Mouse (Mus musculus) liver, adult 2 months (tissue): Measurements from ENCODE around the gene Insr. TPM values are rescaled to one million over a fixed set of nuclear protein-coding genes. Genes with fewer than 3 reads are reported as not detected.
A peak's percentile ranks its signal among the peaks of the same experiment; 100 is the strongest.

Experiments
- DNase-seq: peaks from one replicate; pipeline ENCODE4 v3.0.0-alpha.2; 2011; ENCODE audit warnings: low read depth, low spot score; ENCODE audit errors: extremely low read depth
- H3K27ac ChIP-seq: fragments of 200-500 bp; replicated peaks from 2 replicates; pipeline ENCODE4 v1.5.1; 2012; ENCODE audit warnings: low read depth, mild to moderate bottlenecking, control low read depth, inconsistent platforms, low read length; ENCODE audit not compliant: insufficient read depth
- H3K27me3 ChIP-seq: fragments of 200-500 bp; 2 replicates; pipeline ENCODE4 v1.6.1; 2012; ENCODE audit warnings: mild to moderate bottlenecking, moderate library complexity, low read length, inconsistent platforms; ENCODE audit not compliant: control insufficient read depth, insufficient read depth
- H3K36me3 ChIP-seq: fragments of 200-500 bp; 2 replicates; pipeline ENCODE4 v1.6.1; 2012; ENCODE audit warnings: low read length, inconsistent platforms; ENCODE audit not compliant: control insufficient read depth, insufficient read depth
- H3K4me1 ChIP-seq: fragments of 200-500 bp; 2 replicates; pipeline ENCODE4 v1.6.1; 2011; ENCODE audit warnings: low read length; ENCODE audit not compliant: control insufficient read depth, insufficient read depth
- H3K4me3 ChIP-seq: fragments of 200-500 bp; 2 replicates; pipeline ENCODE4 v1.5.1; 2011; ENCODE audit warnings: low read depth, mild to moderate bottlenecking, control low read depth, low read length, moderate library complexity; ENCODE audit not compliant: insufficient read depth
- H3K79me2 ChIP-seq: fragments of 200-500 bp; 2 replicates; pipeline ENCODE4 v1.6.1; 2012; ENCODE audit warnings: inconsistent platforms, mild to moderate bottlenecking, low read length, moderate library complexity; ENCODE audit not compliant: control insufficient read depth, insufficient read depth
- H3K9ac ChIP-seq: fragments of 200-500 bp; 2 replicates; pipeline ENCODE4 v1.6.1; 2012; ENCODE audit warnings: low read depth, mild to moderate bottlenecking, control low read depth, inconsistent platforms, low read length
- CTCF ChIP-seq: fragments of 200-500 bp; IDR thresholded peaks from 2 replicates; pipeline ENCODE4 v1.5.1; 2011; ENCODE audit warnings: low read depth, low read length, control low read depth
- POLR2A ChIP-seq: fragments of 200-500 bp; IDR thresholded peaks from 2 replicates; pipeline ENCODE4 v1.6.1; 2011; ENCODE audit warnings: low read length, control low read depth; ENCODE audit not compliant: insufficient read depth; ENCODE audit errors: extremely low read depth
- WGBS: fragments of 180-500 bp; shearing (Covaris S2); methylation state at CpG from one replicate; pipeline ENCODE4 v1.1.7; 2018; 5-methylcytosine and 5-hydroxymethylcytosine counted together
- polyA plus RNA-seq: library from polyadenylated mRNA; depleted of rRNA; stranded (reverse); fragments of >200 nt; gene quantifications from 2 replicates; pipeline ENCODE4 v1.2.3, GENCODE M21; 2012
- total RNA-seq: library from RNA; depleted of rRNA; stranded (reverse); fragments of >200 nt; gene quantifications from 2 replicates; pipeline ENCODE4 v1.2.3, GENCODE M21; 2014

Gene Insr
- total and polyA plus RNA-seq, 2 experiments = 28.5 to 70.0 TPM

GRCm38 (mm10) chr8:3279721-3280077 is 282 bp upstream of the Insr start:
- peaks cover 45% of the 10 kb centered on the region for H3K79me2 ChIP-seq
- H3K27me3 ChIP-seq = no peaks in the 10 kb centered on the region
- peak overlapping the region; percentile 98 for H3K9ac ChIP-seq
- peaks cover 27% of the 10 kb centered on the region for H3K4me1 ChIP-seq
- H3K4me3 ChIP-seq = peak overlapping the region; percentile 96
- no peaks in the 10 kb centered on the region for H3K36me3 ChIP-seq
- DNase-seq = no peak
- peak overlapping the region; percentile 30 for H3K27ac ChIP-seq
- TF ChIP-seq POLR2A = no peak
- no peak for TF ChIP-seq CTCF
- 2% methylated on average over 18 of the region's 18 CpGs for WGBS

DNA sequence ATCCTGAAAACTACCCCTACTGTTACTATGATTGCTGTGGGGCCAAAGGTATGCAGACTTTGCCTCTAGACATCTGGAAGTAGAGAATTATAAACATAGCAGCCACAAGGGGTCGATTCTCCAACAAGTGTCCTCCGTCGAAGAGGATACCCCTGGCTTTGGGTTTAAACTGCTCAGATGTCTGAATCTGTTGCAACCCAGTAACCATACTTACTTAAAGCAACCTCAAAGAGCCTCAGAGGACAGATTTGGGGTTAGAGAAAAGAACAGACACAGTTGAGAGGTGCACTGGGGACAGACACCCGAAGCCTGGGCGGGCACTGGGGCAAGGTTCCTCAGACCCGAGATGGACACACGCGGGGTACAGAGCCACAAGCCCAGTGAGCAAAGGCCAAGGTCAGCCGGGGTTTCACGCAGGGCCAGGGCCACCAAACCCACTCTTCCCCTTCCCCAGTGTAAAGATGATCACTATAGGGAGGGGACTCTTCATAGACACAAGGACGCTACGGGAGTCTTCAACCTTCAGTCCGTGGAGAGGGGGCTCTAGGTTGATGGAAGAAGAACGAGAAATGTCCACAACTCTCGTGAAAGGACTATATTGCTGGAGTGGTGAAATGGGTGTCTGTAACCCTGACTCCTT is 1.1 kb downstream of the Insr start:
- TF ChIP-seq CTCF (no peak), POLR2A (no peak)
- Histone ChIP-seq H3K4me1 (peaks cover 29% of the 10 kb centered on the region), H3K4me3 (peak overlapping the region; percentile 96), H3K27me3 (no peaks in the 10 kb centered on the region), H3K27ac (peak overlapping the region; percentile 95), H3K9ac (peak overlapping the region; percentile 98), H3K79me2 (peaks cover 55% of the 10 kb centered on the region), H3K36me3 (peaks cover 2% of the 10 kb centered on the region; the same call in 1 of the 2 replicates)
- DNase-seq = peak; percentile 69
- 6% methylated on average over 15 of the region's 15 CpGs for WGBS

DNA sequence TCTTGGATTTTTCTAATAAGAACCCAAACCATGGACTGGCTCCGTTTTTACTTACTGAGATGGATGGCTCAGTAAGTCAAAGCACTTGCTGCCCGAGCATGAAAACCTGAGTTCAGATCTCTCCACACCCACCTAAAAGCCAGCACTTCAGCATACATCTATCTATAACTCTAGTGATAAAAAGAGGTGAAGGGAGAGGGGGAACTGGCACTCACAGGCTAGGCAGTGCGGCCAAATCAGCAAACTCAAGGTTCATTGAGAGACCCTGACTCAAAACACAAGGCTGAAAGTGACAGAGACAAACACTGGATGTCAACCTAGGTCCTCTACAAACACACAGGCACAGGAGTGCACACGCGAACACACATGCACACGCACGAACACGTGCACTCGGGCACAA is 2.2 kb downstream of the Insr start:
- no peaks in the 10 kb centered on the region for H3K27me3 ChIP-seq
- H3K4me1 ChIP-seq = peaks cover 29% of the 10 kb centered on the region
- no peak for TF ChIP-seq POLR2A
- TF ChIP-seq CTCF = no peak
- DNase-seq = no peak
- peak overlapping the region; percentile 2; the same call in 1 of the 2 replicates for H3K9ac ChIP-seq
- H3K36me3 ChIP-seq = peaks cover 2% of the 10 kb centered on the region; the same call in 1 of the 2 replicates
- H3K27ac ChIP-seq = peak overlapping the region; percentile 3; the same call in 1 of the 2 replicates
- H3K4me3 ChIP-seq = 0 out of 2 replicates have a peak overlapping the region, but pooled peaks have one; percentile 96
- WGBS = 60% methylated on average over 9 of the region's 9 CpGs
- peaks cover 55% of the 10 kb centered on the region for H3K79me2 ChIP-seq

DNA sequence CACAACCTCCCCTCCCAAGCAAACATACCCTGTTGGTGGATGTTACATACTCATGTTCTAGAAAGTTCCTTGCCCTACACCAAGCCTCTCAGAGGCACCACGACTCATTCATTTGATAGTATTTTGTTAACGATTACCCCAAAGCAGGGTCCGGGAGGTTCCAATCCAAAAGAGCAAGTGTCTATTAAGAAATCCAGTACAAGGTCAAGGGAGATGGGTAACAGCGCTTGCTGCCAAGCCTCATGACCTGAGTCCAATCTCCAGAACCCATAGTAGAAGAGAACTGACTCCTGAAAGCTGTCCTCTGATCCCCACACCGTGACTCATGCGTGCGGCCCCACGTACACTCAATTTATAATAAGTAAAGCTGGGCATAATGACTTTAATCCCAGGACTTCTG is 3.4 kb downstream of the Insr start:
- H3K79me2 ChIP-seq = peaks cover 59% of the 10 kb centered on the region
- H3K36me3 ChIP-seq = peaks cover 2% of the 10 kb centered on the region; the same call in 1 of the 2 replicates
- H3K27me3 ChIP-seq = no peaks in the 10 kb centered on the region
- peaks cover 32% of the 10 kb centered on the region for H3K4me1 ChIP-seq
- peak overlapping the region; percentile 24 for H3K27ac ChIP-seq
- no peak for TF ChIP-seq POLR2A
- TF ChIP-seq CTCF = no peak
- no peak overlapping the region for H3K4me3 ChIP-seq
- no peak overlapping the region for H3K9ac ChIP-seq
- 22% methylated on average over 8 of the region's 8 CpGs for WGBS
- DNase-seq = peak; percentile 75

DNA sequence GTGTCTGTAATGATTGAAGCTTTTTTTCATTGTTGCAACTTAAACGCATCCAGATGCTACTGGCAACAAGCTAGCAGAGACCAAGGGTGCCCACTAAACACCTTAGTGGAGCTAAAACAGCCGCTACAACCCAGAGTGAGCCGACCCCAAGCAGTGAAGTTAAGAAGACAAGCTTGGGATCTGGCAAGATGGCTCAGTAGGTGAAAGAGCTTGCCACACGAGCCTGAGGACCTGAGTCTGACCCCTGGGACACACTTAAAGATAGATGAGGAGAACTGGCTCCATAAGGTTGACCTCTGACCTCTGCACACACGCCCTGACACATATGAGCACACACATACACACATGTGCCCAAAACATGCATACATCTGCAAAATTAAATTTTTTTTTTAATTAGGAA is 4.2 kb downstream of the Insr start:
- Histone ChIP-seq H3K9ac (no peak overlapping the region), H3K79me2 (peaks cover 65% of the 10 kb centered on the region), H3K27me3 (no peaks in the 10 kb centered on the region), H3K27ac (no peak overlapping the region), H3K4me3 (no peak overlapping the region), H3K4me1 (peaks cover 38% of the 10 kb centered on the region), H3K36me3 (peaks cover 2% of the 10 kb centered on the region; the same call in 1 of the 2 replicates)
- 61% methylated on average over 5 of the region's 5 CpGs for WGBS
- no peak for TF ChIP-seq CTCF
- no peak for TF ChIP-seq POLR2A
- DNase-seq = no peak

DNA sequence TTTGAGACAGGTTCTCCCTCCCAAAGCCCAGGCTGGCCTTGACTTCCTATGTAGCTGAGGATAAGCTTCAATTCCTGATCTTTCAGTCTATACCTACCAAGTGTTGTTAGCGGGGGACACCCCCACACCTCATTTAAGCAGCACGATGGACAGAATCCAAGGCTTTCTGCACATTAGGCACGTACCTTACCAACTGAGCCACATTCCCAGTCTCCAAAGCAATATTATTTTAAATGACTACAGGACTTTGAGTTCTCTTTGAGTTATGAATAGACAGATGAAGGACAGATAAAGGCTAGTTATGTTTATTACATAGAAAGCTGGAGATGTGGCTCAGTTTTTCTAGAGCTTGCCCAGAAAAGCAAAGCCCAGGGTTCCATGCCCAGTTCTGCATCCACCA is 5.6 kb downstream of the Insr start:
- H3K79me2 ChIP-seq = peaks cover 68% of the 10 kb centered on the region
- H3K9ac ChIP-seq = no peak overlapping the region
- TF ChIP-seq POLR2A (no peak), CTCF (no peak)
- H3K4me1 ChIP-seq = peaks cover 38% of the 10 kb centered on the region
- DNase-seq = no peak
- 91% methylated on average over 3 of the region's 3 CpGs for WGBS
- H3K4me3 ChIP-seq = no peak overlapping the region
- H3K36me3 ChIP-seq = peaks cover 4% of the 10 kb centered on the region; the same call in 1 of the 2 replicates
- no peak overlapping the region for H3K27ac ChIP-seq
- H3K27me3 ChIP-seq = no peaks in the 10 kb centered on the region
